Mouse (Mus musculus): ENCODE measurements around the gene Prickle1. TPM values are rescaled to one million over a fixed set of nuclear protein-coding genes. Genes with fewer than 3 reads are reported as not detected.

Prickle1 gene
- total RNA-seq, 2 experiments from 2014 or later: 8.1 to 10.6 TPM

DNA sequence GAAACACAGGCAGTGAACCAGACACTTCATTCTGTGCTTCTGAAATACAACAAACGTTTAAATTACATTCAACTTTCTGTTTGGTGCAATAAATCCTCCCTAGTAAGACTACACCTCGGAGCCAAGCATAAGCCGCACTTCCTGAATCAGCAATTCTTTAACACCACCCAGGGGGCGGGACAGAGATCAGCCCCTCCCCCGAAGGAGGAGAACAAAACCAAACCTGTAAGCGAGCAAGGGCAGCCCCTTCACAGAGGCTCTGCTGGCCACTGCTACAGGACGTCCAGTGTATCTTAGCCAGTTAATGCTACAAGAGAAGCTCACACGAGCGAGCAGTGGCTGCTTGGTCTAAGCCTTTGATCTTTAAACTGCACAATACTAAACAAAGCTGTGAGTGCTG, 43.5 kb downstream of the Prickle1 start:
- DNase-seq: peak; percentile 41

DNA sequence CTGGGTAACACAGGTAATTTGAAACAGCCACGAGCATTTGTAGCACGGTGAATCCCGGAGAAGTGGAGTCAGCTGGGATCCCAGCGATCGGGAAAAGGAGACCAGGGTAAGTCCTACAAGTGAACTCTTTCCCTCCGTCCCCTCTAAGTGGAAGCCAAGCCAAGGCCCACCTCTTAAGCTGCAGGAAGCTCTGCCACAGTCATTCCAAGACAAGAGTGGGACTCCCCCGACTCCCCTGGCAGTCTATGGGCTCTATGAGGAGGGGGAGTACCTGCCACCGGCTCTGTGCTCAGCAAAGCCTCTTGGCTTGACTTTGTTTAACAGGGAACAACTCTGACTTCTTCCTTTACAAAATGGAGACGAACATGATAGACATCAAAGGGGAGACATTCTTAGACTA, 47.4 kb downstream of the Prickle1 start:
- no peak for DNase-seq

DNA sequence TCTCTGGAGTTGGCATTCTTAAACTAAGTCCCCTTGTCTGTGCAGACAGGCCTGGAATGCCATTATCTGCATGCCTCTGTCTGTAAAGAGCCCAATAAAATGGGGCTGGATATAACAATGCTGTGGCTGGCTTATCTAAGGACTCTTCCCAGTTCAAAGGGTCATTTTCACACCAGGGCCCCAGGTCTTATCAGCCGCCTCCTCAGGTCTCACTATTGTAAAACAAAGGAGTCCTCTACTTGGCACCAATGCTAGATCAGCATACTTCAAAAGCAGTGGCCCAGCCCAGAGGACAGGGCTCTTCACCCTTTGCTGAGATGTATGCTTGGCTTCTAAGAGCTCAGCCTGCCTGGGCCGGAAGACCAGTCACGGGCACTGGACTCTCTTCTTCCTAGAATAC, 56.3 kb downstream of the Prickle1 start:
- DNase-seq: no peak

DNA sequence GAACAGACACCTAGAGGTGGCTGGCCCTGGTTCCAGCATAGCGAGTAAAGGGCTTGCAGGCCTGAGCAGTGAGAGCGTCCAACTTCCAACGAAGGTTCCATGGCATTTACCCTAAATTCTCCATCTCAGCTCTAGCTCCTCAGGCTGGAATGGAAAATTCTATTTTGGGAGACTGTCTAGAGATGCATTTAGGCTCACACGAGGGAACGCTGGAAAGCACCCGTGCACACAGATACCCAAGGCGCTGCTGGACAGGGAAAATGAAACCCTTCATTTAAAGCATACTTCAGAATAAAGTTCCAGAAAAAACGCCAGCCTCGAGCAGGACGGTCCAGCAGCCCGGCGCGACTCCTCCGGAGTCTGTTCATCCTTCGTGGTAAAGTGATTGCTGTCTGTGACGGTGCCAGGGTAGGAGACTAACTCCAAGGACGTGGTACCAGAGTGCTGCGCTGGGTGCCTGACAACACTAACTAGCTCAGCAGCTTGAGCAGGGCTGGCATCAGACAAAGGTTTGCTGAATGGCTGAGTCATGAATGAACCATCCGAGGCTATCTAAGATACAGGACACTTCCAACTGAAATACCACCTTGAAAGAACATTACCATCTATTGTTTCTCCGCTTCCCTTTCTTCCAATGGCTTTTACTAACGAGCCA, 57.0 kb downstream of the Prickle1 start:
- no peak for DNase-seq

DNA sequence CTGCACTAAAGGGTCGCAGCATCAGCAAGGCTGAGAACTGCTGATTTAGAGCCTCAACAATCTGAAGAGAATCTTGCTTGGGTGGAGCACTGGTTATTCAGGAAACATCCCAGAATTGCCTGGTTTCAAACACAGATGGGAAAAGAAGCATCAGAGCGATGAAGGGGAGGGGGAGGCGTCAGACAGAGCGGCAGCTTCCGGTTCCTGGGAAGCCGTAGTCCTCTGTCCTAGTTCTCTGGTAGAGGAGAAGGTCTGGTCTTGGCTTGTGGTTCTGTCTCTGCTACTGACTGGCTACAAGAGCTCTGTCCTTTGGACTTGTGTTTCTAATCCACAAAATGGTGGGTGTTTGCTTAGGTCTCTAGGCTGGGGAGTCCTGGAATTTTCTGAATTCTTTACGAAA, 57.9 kb downstream of the Prickle1 start:
- no peak for DNase-seq

DNA sequence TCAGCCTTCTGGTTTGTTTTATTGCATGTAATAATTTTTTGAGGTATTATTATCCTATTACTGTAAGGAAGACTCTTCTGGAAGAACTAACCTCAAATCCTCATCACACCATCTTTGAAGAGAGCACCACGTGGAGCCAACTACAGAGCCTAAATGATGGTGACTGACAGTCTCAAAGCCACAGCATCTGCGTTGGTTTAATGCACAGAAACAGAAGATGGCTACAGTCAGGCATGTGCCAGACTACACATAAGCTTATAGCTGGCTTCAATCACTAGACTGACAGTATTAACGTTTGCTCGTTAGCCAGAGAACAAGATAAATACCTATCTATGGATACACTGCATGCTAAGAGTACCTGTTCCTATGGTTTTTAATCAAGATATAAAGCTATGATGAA, 59.5 kb downstream of the Prickle1 start:
- no peak for DNase-seq

DNA sequence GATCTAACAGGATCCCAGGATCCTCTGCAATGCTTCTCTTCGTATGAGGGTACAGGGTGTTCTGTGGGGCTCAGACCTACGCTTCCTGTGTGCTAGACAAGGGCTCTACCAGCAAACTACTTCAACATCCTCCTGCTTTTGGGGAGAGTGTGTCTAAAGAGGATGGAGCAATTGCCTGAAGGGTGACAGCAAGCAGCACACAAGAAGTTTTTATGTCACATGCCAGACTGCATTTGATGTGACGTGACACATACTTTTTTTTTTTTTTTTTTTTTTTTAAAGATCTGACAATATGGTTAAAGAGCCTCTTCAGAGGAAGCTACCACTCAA, 65.0 kb downstream of the Prickle1 start:
- DNase-seq: no peak

DNA sequence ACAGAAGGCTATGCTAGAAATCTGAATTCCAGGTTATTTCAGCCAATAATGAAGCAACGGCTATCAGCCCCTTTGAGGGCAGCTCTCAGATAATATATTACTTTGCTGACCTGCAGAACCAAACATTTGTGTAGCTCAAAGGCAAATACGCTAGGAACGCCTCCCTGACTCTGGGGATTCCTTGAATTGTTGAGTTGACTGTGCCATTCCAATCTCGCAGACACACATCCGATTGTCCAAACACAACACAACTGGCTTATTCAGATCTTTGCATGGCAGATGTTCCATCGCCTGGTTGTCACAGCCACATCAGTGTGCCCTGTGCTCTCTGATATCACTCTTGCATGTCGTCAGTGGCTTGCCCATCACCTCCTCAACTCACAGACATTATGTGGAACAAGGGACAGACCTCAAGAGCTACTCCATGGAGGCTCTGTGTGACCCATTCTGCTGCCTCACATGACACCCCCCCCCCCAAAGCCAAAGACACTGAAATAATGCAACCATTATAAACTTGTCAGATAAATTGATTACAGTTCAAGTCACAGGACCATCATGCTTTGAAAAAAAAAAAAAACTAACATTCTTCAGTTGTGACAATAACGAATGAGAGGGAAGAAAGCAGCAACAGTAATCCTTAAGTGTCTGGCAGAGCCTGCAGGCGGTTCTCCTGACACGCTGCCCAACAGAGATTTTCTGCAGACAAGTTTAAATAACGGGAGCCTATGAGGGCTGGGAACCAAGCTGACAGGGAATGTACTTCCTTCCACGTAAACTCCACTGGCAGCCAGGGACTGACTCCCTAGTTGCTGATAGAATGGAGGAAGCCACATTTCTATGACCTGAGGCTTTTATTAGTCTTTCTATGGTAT, 65.6 kb downstream of the Prickle1 start:
- no peak for DNase-seq

DNA sequence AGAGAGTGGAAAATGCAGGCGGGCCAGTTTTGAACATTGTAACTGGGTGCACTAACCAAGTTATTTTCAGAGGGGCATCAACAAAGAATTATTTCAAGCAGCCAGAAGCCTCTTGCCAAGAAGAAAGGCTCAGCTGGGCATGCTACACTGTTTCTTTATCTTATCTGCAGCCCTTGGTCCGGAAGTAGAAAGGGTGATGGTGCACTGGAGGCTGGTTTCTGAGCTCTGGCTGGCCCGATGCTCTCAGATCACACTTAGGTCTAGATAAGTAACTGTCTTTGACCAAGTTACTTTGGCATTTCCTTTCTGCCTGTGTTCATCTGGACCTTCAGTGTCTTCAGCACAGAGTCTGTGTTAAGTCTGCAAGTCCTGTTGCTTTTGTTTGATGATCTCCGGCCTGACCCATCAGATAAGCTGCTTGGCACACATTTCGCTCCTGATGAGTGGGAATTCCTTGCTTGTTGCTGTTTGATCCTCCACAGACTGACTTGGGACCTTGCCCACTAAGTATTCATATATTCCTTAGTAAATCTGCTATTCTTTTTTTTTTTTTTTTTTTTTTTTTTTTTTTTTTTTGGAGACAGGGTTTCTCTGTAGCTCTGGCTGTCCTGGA, 70.3 kb downstream of the Prickle1 start:
- no peak for DNase-seq

DNA sequence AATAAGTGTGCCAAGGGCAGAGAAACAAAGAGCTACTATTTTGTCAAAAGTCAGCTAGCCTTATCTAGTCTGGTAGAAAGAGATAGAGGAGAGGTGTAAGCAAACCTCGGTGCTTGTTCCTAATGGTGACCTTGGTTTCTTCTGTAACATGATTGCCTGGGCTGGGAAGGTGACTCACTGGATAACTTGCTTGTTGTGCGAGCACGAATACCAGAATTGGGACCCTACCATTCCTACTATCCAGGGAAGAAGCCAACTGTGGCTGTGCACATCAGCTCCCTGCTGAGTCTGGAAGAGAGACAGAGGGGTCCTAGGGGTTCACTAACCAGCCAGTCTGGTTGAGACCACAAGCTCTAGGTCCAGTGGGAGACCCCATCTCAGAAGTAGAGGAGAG, 73.9 kb downstream of the Prickle1 start:
- no peak for DNase-seq

DNA sequence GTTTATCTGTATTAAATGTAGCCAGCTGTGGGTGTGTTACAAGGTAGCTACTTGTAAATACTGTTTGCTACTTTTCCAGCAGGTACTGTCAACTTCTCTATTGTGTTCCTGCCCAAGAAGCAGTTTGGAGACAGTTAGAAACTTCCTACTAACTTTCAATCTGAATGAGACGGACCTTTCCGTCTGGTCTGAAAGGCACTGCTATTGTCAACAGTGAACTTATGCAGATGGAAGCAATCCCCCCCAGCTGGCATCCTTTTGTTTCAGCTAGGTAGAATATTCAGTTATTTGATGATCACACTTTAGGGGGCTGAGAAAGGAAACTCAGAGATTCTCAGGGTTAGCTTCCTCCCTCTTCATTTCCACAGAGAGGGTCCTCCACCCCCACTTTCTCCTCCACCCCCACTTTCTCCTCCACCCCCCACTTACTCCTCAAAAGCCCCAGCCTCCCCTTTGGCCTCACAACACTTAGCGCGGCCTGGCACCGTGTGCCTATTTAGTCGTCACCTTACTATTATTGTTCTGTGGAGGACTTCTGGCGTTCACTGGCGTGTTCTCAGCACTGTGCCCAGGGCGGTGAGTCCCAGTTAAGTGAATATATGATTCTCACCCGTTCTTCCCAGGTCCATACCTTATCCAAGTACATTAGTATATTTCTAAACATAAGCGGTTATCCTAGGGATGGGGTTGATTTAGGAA, 74.5 kb downstream of the Prickle1 start:
- DNase-seq: no peak

DNA sequence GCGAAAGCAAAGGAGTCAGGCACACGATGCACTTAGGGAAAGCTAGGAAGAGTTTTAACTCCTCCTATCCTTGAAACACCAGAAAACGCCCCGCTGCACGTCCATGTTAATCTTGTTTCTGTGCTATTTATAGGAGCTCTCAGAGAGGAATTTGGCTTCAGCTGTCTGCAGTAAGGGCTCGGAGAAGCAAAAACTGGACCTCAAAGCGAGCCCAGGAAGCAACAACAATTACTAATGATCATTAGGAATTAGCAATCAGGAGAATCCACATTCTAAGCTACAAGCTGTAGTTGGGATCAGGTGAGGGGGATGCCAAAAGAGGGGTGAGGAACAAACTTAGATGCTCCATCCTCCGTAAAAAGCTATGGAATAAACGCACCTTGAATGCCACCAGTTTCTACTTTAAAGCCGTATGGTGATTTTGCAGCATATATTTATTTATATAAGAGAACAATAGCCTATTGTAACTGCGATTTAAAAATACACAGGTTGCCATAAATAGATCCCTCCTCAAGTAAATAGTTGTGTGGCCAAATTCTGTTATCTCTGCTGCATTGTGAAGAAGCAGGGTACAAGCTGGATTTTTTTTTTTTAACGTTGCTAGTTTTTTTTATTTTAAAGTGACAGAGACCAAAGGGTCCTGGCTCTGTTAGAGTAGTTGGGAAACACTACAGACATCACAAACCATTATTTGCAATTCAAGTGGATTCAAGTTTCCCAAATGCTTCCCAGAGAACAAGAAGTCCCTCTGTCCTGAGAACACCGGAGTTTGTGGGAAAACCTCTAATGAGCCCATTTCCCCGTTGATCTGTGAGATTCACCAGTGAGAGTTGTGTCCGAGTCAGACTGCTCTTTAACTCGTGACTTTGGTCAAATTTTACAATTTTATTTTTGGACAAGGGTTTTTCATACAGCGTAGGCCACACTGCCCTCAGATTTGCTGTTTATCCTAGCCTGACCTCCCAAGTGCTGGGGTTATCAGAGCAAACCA, 75.6 kb downstream of the Prickle1 start:
- DNase-seq: peak; percentile 22

DNA sequence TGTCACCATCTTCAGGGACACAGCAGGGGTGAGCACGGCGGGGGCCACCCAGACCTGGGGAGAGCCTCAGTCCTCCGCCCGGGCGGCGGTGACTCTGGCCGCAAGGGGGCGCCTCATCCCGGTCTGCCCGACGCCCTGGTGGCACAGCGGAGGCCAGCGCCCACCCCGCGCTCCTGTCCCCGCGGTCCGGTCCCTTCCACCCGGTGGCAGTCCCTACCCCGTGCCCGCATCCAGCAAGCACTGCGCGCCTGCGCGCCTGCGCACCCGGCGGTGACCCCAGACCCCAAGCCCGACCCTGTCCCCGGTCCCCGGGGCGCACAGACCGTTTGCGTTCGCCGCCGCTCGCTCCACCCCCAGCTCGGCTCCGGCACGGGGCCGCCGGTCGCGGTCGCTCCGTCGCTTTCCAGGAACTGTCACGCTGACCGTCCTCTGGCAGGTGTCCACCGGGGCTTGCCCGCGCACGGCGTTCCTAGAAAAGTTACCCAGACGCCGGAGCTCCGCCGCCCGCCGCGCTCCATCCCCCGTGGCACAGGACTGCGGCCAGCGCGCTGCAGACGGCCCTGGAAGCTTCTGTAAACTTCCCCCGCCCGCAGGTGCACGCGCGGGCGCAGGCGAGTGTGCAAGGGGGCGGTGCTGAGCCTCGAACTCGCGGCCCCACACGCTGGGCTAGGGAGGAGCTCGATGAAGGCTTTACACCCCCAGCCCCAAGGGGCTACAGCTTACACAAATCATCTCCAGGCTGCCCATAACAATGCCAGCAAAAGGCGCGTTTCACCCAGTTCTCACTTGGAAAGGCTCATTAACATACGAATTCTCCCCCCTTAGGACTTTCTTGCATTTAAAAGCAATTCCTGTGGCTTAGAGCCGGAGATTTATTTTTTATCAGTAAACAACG, 76.5 kb downstream of the Prickle1 start:
- DNase-seq: peak; percentile 95

DNA sequence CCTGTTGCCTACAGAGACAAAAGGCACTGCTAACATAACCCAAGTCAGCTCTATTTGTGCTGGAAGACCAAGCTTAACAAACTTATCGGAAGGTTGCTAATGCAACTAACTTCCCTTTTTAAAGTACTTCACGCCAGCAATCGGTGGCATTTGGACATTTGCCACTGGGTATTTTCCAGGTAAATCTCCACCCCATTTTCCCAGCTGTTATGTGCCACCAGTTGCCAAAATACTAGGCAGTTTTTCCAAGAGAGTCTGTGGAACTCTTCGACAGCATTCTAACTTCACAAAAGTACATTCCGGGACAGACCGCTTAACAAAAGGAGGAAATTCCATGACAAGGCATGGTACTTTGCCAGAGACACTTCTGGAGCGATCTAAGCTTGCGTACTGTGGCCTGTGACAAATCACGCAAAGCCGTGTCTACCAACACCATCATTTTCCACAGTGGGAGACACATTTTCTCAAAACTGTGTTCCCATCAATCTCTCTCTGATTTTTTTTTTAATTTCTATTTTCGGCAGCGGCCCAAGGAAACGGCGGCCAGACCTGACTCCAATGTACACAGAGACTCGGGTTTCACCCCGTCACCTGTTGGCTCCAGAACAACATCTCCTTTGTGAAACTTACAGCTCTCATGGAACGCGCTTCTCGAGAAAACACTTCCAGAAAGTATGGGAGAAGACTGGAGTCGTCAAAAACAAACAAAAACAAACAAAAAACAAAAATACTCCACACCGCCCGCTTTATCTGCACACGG, 77.4 kb downstream of the Prickle1 start:
- no peak for DNase-seq

DNA sequence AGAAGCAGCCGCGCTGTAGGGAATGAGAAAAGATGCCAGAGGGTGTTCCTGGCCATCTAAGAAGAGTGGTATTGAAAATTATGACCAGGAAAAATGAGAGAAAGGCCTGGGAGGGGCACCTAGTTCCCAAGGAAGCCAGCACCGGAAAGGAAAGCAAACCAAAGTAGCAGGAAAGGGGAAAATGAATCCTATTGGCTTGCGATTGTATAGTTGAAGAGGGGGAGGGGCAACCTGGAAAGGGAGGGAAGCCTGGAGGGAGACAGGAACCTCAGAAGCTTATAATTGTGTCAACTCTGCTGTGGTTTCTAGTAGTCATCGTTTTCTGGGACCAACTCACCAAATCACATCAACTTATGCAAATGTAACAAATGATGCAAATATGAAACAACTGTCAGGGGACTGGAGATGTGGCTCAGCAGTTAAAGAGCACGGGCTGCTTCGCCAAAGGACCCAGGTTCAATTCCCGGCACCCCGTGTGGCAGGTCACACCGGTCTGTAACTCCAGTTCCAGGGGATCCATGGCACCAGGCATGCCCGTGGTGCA, 78.6 kb downstream of the Prickle1 start:
- no peak for DNase-seq

DNA sequence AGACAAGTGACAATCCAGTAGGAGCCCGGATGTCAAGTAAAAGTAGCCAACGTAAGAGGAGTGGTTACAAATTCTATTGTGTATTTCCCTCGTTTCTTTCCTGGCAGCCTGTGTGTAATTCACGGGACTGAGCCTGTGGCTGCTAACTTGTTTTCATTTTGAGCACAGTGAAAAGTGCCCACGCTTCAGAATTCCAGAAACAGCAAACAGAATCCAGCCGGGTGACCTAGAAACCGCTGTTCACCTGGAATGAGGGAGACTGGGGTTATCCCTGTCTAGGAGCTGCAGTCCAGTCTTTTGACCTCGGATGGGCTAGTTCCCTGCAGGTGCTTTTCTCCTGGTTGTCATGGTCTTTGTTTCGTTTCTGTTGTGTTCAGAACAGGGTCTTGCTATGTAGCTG, 80.4 kb downstream of the Prickle1 start:
- no peak for DNase-seq

DNA sequence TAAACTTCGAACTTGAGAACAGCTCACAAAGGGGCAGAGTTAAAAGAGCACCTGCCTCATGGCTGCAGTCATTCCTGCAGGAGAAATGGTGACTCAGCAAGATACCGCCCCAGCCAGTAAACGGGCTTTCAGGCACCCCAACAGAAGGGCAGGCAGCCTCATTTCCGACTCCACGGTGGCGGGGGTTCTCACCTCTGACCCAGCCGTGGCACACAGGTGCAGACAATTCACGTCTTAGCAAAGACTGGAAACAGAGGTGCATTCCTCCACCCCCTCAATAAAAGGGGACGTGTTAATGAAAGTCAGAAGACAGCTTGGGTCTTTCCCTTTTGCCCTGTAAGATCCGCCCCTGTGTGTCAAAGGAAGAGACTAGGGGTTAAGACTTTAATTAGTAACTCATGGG, 81.8 kb downstream of the Prickle1 start:
- DNase-seq: no peak

DNA sequence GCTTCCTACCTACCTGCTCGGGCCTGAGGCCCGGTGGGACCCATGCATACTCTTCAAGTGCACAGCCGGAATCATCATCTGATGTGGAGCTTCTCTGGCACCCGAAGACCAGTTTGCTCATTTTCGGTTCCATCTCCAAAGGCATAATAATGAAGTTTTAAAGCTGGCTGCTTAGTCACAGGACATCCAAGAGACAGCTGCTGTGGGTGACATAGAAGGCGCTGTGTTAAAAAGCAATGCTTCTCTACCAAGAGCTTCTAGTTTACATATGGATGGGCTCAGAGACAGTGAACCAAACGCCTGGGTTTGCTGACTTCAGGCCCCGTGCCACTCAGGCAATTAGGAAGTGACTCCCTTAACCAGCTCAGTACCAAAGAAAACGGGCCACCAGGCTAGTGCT, 83.3 kb downstream of the Prickle1 start:
- DNase-seq: no peak

DNA sequence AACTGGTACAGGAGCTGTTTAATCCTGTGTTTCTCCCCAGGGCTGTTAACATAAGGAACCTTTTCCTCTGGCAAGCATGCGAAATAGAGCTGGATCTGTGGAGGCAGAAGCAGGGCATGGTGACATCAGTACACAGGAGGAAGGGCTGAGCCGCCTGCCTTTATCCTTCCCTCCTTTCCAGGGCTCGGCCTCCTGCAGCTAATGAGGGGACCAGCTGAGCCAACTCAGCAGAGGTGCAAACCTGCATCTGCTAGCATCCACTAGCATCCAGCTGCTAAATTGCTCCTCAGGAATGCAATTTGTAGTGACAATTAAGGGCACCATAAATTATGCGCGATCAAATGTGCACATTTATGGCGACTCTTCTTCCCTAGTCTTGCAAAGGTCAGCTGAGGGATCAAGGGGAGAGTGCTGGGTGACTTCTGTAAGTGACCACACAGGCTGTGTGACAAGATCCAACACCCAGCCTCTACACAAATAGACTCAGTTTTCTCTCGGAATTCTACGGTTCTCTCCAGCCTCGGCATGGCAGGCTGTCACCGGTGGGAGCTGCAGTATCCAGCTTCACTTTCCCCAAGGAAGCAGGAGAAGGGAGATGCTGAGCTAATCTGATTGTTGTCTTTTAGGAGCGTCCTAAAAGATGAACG, 84.9 kb downstream of the Prickle1 start:
- no peak for DNase-seq
